Mouse (Mus musculus) naive thymus-derived CD4-positive, alpha-beta T cell, adult 5 months (primary cell): Measurements from ENCODE around the gene Acbd7. TPM values are rescaled to one million over a fixed set of nuclear protein-coding genes. Genes with fewer than 3 reads are reported as not detected.

Source experiments
- polyA plus RNA-seq: library from polyadenylated mRNA; unstranded; fragments of 100-300 nt; shearing (Covaris generic); gene quantifications from one replicate; pipeline ENCODE4 v1.2.1, GENCODE M21; 2017

The Acbd7 gene
- not detected for polyA plus RNA-seq

DNA sequence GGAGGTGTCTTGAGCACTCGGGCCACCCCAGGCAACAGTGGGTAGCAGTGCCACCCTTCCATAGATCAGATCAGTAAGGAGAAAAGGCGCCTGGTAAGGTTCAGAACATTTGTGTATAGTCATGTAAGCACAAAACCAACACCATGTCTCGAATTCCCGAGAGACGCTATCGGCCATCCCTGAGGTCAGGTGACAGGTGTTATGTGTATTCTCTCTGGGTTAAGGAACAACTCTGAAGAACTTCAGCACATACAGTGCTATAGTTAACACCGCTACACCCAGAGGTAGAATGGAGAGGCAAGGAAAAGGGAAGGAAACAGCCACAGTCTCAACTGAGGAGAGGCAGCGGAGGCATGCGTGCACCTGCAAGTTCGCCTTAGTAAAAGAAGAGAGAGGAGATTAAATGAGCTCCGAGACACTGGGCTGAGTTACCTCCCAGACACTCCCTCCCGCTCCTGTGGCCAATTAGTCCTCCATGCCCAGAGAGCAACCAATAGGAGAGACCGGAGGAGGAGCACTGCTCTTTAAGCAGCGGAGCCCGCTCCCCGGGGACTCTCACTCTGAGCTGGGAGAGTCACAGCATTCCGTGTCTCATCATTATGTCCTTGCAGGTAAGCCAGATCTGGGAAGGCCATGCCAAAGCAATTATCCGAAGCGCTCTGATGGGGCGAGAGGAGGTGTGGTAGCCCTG lies at the start of gene Acbd7:
Gene Acbd7, plus strand, starts transcription at position 558 of the 691 bp plus-strand sequence.

GRCm38 (mm10) chr2:3332484-3333242 lies 3.3 kb upstream of the Acbd7 start, which contains the start of gene Rpp38:
Gene Rpp38, minus strand, starts transcription at chr2:3332643.

Other genes starting within 250 kb of the Acbd7 start
- gene Fam171a1, start 221.9 kb upstream of the Acbd7 start, polyA plus RNA-seq, result not detected
- gene Nmt2, start 52.0 kb upstream of the Acbd7 start, polyA plus RNA-seq, result 28.0 TPM
- 15.3 TPM for gene Rpp38, start 3.5 kb upstream of the Acbd7 start, polyA plus RNA-seq
- not detected for gene Olah, start 61.0 kb downstream of the Acbd7 start, polyA plus RNA-seq
- gene Meig1, start 86.5 kb downstream of the Acbd7 start, polyA plus RNA-seq, result not detected
- gene Dclre1c, start 88.0 kb downstream of the Acbd7 start, polyA plus RNA-seq, result 21.5 TPM
- 6.2 TPM for gene Suv39h2, start 138.9 kb downstream of the Acbd7 start, polyA plus RNA-seq
- 6.5 TPM for gene Gm45902, start 176.6 kb downstream of the Acbd7 start, polyA plus RNA-seq
- gene Hspa14, start 176.6 kb downstream of the Acbd7 start, polyA plus RNA-seq, result 92.5 TPM
- gene Cdnf, start 176.9 kb downstream of the Acbd7 start, polyA plus RNA-seq, result 1.1 TPM
- gene Fam107b, start 234.3 kb downstream of the Acbd7 start, polyA plus RNA-seq, result 661 TPM